Mouse (Mus musculus): ENCODE results near the gene Cpne2. TPM values are rescaled to one million over a fixed set of nuclear protein-coding genes. Genes with fewer than 3 reads are reported as not detected.

Gene Cpne2
- polyA plus RNA-seq, 1 experiment, result 8.6 TPM

GRCm38 (mm10) chr8:94529875-94530274 lies 2.9 kb upstream of the Cpne2 start:
- peaks cover 19% of the 10 kb centered on the region for H3K27me3 ChIP-seq (ENCODE audit: control insufficient read depth, insufficient read depth, low read length, poor library complexity, severe bottlenecking)
- no peak overlapping the region for H3K4me3 ChIP-seq (ENCODE audit: low read depth, low read length)
- no peaks in the 10 kb centered on the region for H3K9me3 ChIP-seq (replicated peaks; ENCODE audit: control insufficient read depth, insufficient read depth, low read length, poor library complexity, severe bottlenecking)
- no peak overlapping the region for H3K9ac ChIP-seq (ENCODE audit: low read depth, poor library complexity, severe bottlenecking)
- H3K36me3 ChIP-seq (ENCODE audit: control insufficient read depth, insufficient read depth, low read length, poor library complexity, severe bottlenecking), result no peaks in the 10 kb centered on the region
- H3K27ac ChIP-seq (ENCODE audit: insufficient read depth, low read length), result no peak overlapping the region
- TF ChIP-seq CTCF (IDR thresholded peaks at IDR 0.05; ENCODE audit: low read depth, low read length) (no peak), POLR2A (IDR thresholded peaks at IDR 0.05; ENCODE audit: insufficient read depth, low read length) (no peak), EP300 (IDR thresholded peaks at IDR 0.05; ENCODE audit: insufficient read depth, low read depth, low read length) (no peak)
- H3K4me1 ChIP-seq (ENCODE audit: control insufficient read depth, insufficient read depth, low read length), result no peaks in the 10 kb centered on the region

GRCm38 (mm10) chr8:94530643-94531042 lies 2.1 kb upstream of the Cpne2 start:
- H3K9ac ChIP-seq (ENCODE audit: low read depth, poor library complexity, severe bottlenecking), result no peak overlapping the region
- H3K27ac ChIP-seq (ENCODE audit: insufficient read depth, low read length), result no peak overlapping the region
- H3K36me3 ChIP-seq (ENCODE audit: control insufficient read depth, insufficient read depth, low read length, poor library complexity, severe bottlenecking), result no peaks in the 10 kb centered on the region
- H3K4me1 ChIP-seq (ENCODE audit: control insufficient read depth, insufficient read depth, low read length), result no peaks in the 10 kb centered on the region
- H3K9me3 ChIP-seq (replicated peaks; ENCODE audit: control insufficient read depth, insufficient read depth, low read length, poor library complexity, severe bottlenecking), result no peaks in the 10 kb centered on the region
- TF ChIP-seq EP300 (IDR thresholded peaks at IDR 0.05; ENCODE audit: insufficient read depth, low read depth, low read length) (no peak), POLR2A (IDR thresholded peaks at IDR 0.05; ENCODE audit: insufficient read depth, low read length) (no peak), CTCF (IDR thresholded peaks at IDR 0.05; ENCODE audit: low read depth, low read length) (no peak)
- no peak overlapping the region for H3K4me3 ChIP-seq (ENCODE audit: low read depth, low read length)
- peaks cover 19% of the 10 kb centered on the region for H3K27me3 ChIP-seq (ENCODE audit: control insufficient read depth, insufficient read depth, low read length, poor library complexity, severe bottlenecking)

GRCm38 (mm10) chr8:94532000-94532399 lies 790 bp upstream of the Cpne2 start:
- peak overlapping the region; percentile 85 for H3K9ac ChIP-seq (ENCODE audit: low read depth, poor library complexity, severe bottlenecking)
- no peak for TF ChIP-seq CTCF (IDR thresholded peaks at IDR 0.05; ENCODE audit: low read depth, low read length)
- no peak for TF ChIP-seq POLR2A (IDR thresholded peaks at IDR 0.05; ENCODE audit: insufficient read depth, low read length)
- TF ChIP-seq EP300 (IDR thresholded peaks at IDR 0.05; ENCODE audit: insufficient read depth, low read depth, low read length), result no peak
- no peaks in the 10 kb centered on the region for H3K4me1 ChIP-seq (ENCODE audit: control insufficient read depth, insufficient read depth, low read length)
- H3K4me3 ChIP-seq (ENCODE audit: low read depth, low read length), result peak overlapping the region; percentile 56
- no peak overlapping the region for H3K27ac ChIP-seq (ENCODE audit: insufficient read depth, low read length)
- H3K9me3 ChIP-seq (replicated peaks; ENCODE audit: control insufficient read depth, insufficient read depth, low read length, poor library complexity, severe bottlenecking), result no peaks in the 10 kb centered on the region
- H3K27me3 ChIP-seq (ENCODE audit: control insufficient read depth, insufficient read depth, low read length, poor library complexity, severe bottlenecking), result peaks cover 19% of the 10 kb centered on the region
- no peaks in the 10 kb centered on the region for H3K36me3 ChIP-seq (ENCODE audit: control insufficient read depth, insufficient read depth, low read length, poor library complexity, severe bottlenecking)

GRCm38 (mm10) chr8:94532525-94532872 lies 291 bp upstream of the Cpne2 start:
- H3K27me3 ChIP-seq (ENCODE audit: control insufficient read depth, insufficient read depth, low read length, poor library complexity, severe bottlenecking), result peaks cover 19% of the 10 kb centered on the region
- H3K27ac ChIP-seq (ENCODE audit: insufficient read depth, low read length), result no peak overlapping the region
- H3K4me1 ChIP-seq (ENCODE audit: control insufficient read depth, insufficient read depth, low read length), result no peaks in the 10 kb centered on the region
- no peaks in the 10 kb centered on the region for H3K9me3 ChIP-seq (replicated peaks; ENCODE audit: control insufficient read depth, insufficient read depth, low read length, poor library complexity, severe bottlenecking)
- peak overlapping the region; percentile 85 for H3K9ac ChIP-seq (ENCODE audit: low read depth, poor library complexity, severe bottlenecking)
- H3K36me3 ChIP-seq (ENCODE audit: control insufficient read depth, insufficient read depth, low read length, poor library complexity, severe bottlenecking), result no peaks in the 10 kb centered on the region
- TF ChIP-seq POLR2A (IDR thresholded peaks at IDR 0.05; ENCODE audit: insufficient read depth, low read length) (no peak), CTCF (IDR thresholded peaks at IDR 0.05; ENCODE audit: low read depth, low read length) (no peak), EP300 (IDR thresholded peaks at IDR 0.05; ENCODE audit: insufficient read depth, low read depth, low read length) (no peak)
- peak overlapping the region; percentile 56 for H3K4me3 ChIP-seq (ENCODE audit: low read depth, low read length)

- Histone ChIP-seq H3K9ac (ENCODE audit: low read depth, poor library complexity, severe bottlenecking) (no peak overlapping the region), H3K36me3 (ENCODE audit: control insufficient read depth, insufficient read depth, low read length, poor library complexity, severe bottlenecking) (no peaks in the 10 kb centered on the region), H3K4me1 (ENCODE audit: control insufficient read depth, insufficient read depth, low read length) (no peaks in the 10 kb centered on the region), H3K27me3 (ENCODE audit: control insufficient read depth, insufficient read depth, low read length, poor library complexity, severe bottlenecking) (peaks cover 19% of the 10 kb centered on the region), H3K27ac (ENCODE audit: insufficient read depth, low read length) (no peak overlapping the region), H3K9me3 (replicated peaks; ENCODE audit: control insufficient read depth, insufficient read depth, low read length, poor library complexity, severe bottlenecking) (no peaks in the 10 kb centered on the region), H3K4me3 (ENCODE audit: low read depth, low read length) (no peak overlapping the region)
- TF ChIP-seq POLR2A (IDR thresholded peaks at IDR 0.05; ENCODE audit: insufficient read depth, low read length) (no peak), EP300 (IDR thresholded peaks at IDR 0.05; ENCODE audit: insufficient read depth, low read depth, low read length) (no peak), CTCF (IDR thresholded peaks at IDR 0.05; ENCODE audit: low read depth, low read length) (no peak)
Observed at GRCm38 (mm10) chr8:94534612-94535011, 1.8 kb downstream of the Cpne2 start.

- Histone ChIP-seq H3K9me3 (replicated peaks; ENCODE audit: control insufficient read depth, insufficient read depth, low read length, poor library complexity, severe bottlenecking) (no peaks in the 10 kb centered on the region), H3K4me1 (ENCODE audit: control insufficient read depth, insufficient read depth, low read length) (no peaks in the 10 kb centered on the region), H3K9ac (ENCODE audit: low read depth, poor library complexity, severe bottlenecking) (no peak overlapping the region), H3K4me3 (ENCODE audit: low read depth, low read length) (no peak overlapping the region), H3K27ac (ENCODE audit: insufficient read depth, low read length) (no peak overlapping the region), H3K27me3 (ENCODE audit: control insufficient read depth, insufficient read depth, low read length, poor library complexity, severe bottlenecking) (peaks cover 19% of the 10 kb centered on the region), H3K36me3 (ENCODE audit: control insufficient read depth, insufficient read depth, low read length, poor library complexity, severe bottlenecking) (no peaks in the 10 kb centered on the region)
- TF ChIP-seq POLR2A (IDR thresholded peaks at IDR 0.05; ENCODE audit: insufficient read depth, low read length) (no peak), CTCF (IDR thresholded peaks at IDR 0.05; ENCODE audit: low read depth, low read length) (no peak), EP300 (IDR thresholded peaks at IDR 0.05; ENCODE audit: insufficient read depth, low read depth, low read length) (no peak)
Observed at GRCm38 (mm10) chr8:94535631-94536030, 2.8 kb downstream of the Cpne2 start.
